Mouse (Mus musculus) neural tube, embryonic 12.5 days (tissue): Measurements from ENCODE around the gene Ralgapa1. TPM values are rescaled to one million over a fixed set of nuclear protein-coding genes. Genes with fewer than 3 reads are reported as not detected.

Source experiments
- ATAC-seq: fragments of 200-750 bp; cut with Nextera tagmentation; 2 replicates; pipeline ENCODE4 v1.8.0; 2017; ENCODE audit warnings: low read depth, mild to moderate bottlenecking, moderate TSS enrichment, moderate library complexity; ENCODE audit not compliant: low FRiP score
- H3K27ac ChIP-seq: fragments of 300-500 bp; sonication (generic); 2 replicates; pipeline ENCODE4 v1.5.1; 2016
- H3K27me3 ChIP-seq: fragments of 300-500 bp; sonication (generic); replicated peaks from 2 replicates; pipeline ENCODE4 v1.6.1; 2016; ENCODE audit warnings: mild to moderate bottlenecking
- H3K36me3 ChIP-seq: fragments of 300-500 bp; sonication (generic); 2 replicates; pipeline ENCODE4 v1.6.1; 2016; ENCODE audit warnings: mild to moderate bottlenecking
- H3K4me1 ChIP-seq: fragments of 300-500 bp; sonication (generic); 2 replicates; pipeline ENCODE4 v1.6.1; 2016
- H3K4me2 ChIP-seq: fragments of 300-500 bp; sonication (generic); replicated peaks from 2 replicates; pipeline ENCODE4 v1.6.1; 2016; ENCODE audit warnings: mild to moderate bottlenecking
- H3K4me3 ChIP-seq: fragments of 300-500 bp; sonication (generic); 2 replicates; pipeline ENCODE4 v1.5.1; 2016
- H3K9ac ChIP-seq: fragments of 300-500 bp; sonication (generic); 2 replicates; pipeline ENCODE4 v1.6.1; 2016; ENCODE audit warnings: mild to moderate bottlenecking
- H3K9me3 ChIP-seq: fragments of 300-500 bp; sonication (generic); 2 replicates; pipeline ENCODE4 v1.6.1; 2016; ENCODE audit warnings: mild to moderate bottlenecking
- WGBS: fragments of 180-500 bp; shearing (Covaris S2); methylation state at CpG from one replicate; pipeline ENCODE4 v1.1.7; 2016; 5-methylcytosine and 5-hydroxymethylcytosine counted together
- polyA plus RNA-seq: library from polyadenylated mRNA; unstranded; fragments of >200 nt; fragmentation: Nextera tagmentation; extraction: Ambion mirVana; gene quantifications from 2 replicates; pipeline ENCODE4 v1.2.1, GENCODE M21; 2016

The Ralgapa1 gene
- polyA plus RNA-seq, result 23.0 and 25.2 TPM in 2 replicates

DNA sequence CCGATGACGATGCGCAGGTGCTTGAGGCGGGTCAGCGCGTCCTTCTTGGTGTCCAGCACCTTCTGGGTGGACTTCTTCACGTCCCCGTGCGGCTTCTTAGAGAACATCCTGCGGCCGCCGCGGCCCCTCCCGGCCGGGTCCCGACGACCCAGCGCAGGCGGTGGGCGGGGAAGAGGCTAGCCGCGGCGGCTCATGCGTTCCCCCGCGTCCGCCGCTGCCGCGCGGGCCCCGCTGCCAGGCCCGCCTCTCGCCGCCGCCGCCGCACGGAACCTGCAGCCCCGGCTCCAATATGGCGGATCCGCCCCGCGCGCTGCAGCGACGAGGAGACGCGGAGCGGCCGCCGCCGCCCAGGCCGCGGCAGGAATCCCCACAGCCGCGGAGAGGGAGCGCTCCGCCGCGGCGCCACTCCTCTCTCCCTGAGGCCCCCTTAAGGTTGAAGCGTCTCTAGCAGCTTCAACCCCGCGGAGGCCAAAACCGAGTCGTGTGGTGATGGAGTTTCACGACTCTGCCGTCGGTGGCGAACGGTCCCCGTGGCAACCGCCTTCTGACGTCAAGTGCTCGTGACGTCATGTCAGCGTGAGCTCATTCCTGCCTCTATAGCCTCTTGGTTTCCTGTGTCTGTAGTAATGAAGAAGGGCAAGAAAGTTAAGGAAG is at the start of gene Ralgapa1:
Gene Ralgapa1 (minus strand): TSS at position 507 of the 654 bp plus-strand sequence.
- WGBS, result under 1% methylated on average over 75 of the region's 78 CpGs
- ATAC-seq, result peak; percentile 94
- H3K4me3 ChIP-seq, result peak within 1 kb of the TSS; percentile 90

DNA sequence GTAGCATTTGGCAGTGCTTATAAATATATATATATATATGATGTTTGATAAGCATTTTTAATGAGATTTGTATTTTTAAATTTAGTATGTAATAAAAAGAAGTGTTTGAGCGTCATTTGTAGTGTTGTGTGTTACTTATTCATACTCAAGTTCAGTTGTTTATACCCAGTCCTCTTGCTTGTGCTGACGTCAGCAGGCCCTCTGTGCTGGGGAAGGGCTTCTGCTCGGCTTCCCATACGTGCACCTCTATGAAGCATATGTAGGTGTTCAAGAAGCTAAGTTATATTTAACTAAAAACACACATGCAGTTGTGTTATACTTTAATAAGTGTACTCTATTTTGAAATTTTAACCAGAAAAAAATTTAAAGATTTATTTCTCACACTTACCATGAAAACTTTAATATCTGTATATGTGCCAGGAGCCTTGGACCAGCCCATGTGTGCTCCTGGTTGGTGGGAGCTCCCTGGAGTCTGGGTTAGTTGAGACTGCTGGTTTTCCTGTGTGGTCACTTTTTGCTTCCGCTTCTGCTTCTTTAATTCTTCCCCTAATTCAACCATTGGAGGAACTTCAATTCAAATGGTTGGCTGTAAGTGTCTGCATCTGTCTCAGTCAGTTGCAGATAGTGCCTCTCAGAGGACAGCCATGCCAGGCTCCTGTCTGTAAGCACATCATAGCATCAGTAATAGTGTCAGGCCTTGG is 48.8 kb upstream of the Ralgapa1 start:
- Histone ChIP-seq H3K4me1 (no peaks in the 10 kb centered on the region), H3K4me2 (no peak overlapping the region), H3K9me3 (0 out of 2 replicates have a peak, but pooled peaks cover 5% of the 10 kb centered on the region), H3K4me3 (no peak overlapping the region), H3K36me3 (peaks cover 54% of the 10 kb centered on the region), H3K9ac (no peak overlapping the region), H3K27ac (no peak overlapping the region), H3K27me3 (no peaks in the 10 kb centered on the region)
- ATAC-seq, result no peak
- 96% methylated on average over 5 of the region's 5 CpGs for WGBS

More for the DNA sequence above, at the start of gene Ralgapa1:
- Histone ChIP-seq H3K4me2 (peak within 1 kb of the TSS; percentile 76), H3K36me3 (no peaks in the 10 kb centered on the region), H3K27ac (peak within 1 kb of the TSS; percentile 92), H3K9ac (peak within 1 kb of the TSS; percentile 93), H3K4me1 (0 out of 2 replicates have a peak, but pooled peaks cover 2% of the 10 kb centered on the region), H3K9me3 (no peaks in the 10 kb centered on the region), H3K27me3 (no peaks in the 10 kb centered on the region)

DNA sequence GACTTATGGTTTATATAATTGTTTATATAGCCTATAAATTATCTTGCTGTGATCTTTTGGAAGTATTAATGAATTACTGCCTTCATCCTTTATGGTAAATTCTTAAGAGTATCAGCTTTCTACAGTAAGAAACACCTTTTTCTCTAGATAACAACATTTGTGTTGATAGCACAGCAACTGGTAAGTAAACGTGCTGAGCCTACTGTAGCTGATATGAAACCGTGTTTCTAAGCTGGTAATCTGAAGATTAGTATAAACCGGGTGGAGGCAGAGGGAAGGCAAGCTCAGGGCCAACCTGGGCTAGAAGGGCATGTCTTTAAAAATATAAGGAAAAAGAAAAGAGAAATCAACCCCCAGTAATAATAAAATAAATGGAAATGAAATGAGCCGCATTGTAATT is 46.8 kb upstream of the Ralgapa1 start:
- no peak for ATAC-seq
- Histone ChIP-seq H3K36me3 (peaks cover 58% of the 10 kb centered on the region), H3K4me2 (no peak overlapping the region), H3K9ac (no peak overlapping the region), H3K27me3 (no peaks in the 10 kb centered on the region), H3K4me3 (no peak overlapping the region), H3K9me3 (0 out of 2 replicates have a peak, but pooled peaks cover 5% of the 10 kb centered on the region), H3K4me1 (no peaks in the 10 kb centered on the region), H3K27ac (no peak overlapping the region)
- WGBS, result 93% methylated on average over 4 of the region's 4 CpGs

DNA sequence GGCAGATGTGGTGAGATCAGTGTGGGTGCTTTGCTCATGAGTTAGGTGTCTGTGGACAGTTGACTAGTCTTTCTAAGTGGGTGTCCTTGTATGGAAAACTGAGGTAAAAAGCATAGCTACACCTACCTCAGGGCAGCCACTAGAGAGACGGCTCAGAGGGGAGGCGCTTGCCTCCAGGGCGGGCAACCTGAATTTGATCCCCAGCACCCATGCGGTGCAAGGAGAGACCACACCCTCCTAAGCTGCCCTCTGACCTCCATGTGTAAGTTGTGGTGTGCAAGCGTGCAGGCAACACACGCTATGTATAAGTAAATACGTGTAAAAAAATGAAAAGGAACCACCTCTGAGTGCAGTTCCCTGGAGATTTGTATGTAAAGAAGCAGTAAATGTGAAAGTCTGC is 39.7 kb upstream of the Ralgapa1 start:
- H3K9ac ChIP-seq, result no peak overlapping the region
- no peak for ATAC-seq
- peaks cover 15% of the 10 kb centered on the region for H3K9me3 ChIP-seq
- no peaks in the 10 kb centered on the region for H3K27me3 ChIP-seq
- H3K4me1 ChIP-seq, result no peaks in the 10 kb centered on the region
- peaks cover 48% of the 10 kb centered on the region for H3K36me3 ChIP-seq
- H3K27ac ChIP-seq, result no peak overlapping the region
- WGBS, result 90% methylated on average over 7 of the region's 7 CpGs
- H3K4me2 ChIP-seq, result no peak overlapping the region
- H3K4me3 ChIP-seq, result no peak overlapping the region

- H3K4me1 ChIP-seq, result no peaks in the 10 kb centered on the region
- H3K9ac ChIP-seq, result no peak overlapping the region
- H3K4me3 ChIP-seq, result no peak overlapping the region
- no peak for ATAC-seq
- peaks cover 51% of the 10 kb centered on the region for H3K36me3 ChIP-seq
- no peak overlapping the region for H3K4me2 ChIP-seq
- 96% methylated on average over 17 of the region's 17 CpGs for WGBS
- H3K27me3 ChIP-seq, result no peaks in the 10 kb centered on the region
- H3K27ac ChIP-seq, result no peak overlapping the region
- H3K9me3 ChIP-seq, result peaks cover 15% of the 10 kb centered on the region
Observed at GRCm38 (mm10) chr12:55859409-55860349, 38.7 kb upstream of the Ralgapa1 start.

DNA sequence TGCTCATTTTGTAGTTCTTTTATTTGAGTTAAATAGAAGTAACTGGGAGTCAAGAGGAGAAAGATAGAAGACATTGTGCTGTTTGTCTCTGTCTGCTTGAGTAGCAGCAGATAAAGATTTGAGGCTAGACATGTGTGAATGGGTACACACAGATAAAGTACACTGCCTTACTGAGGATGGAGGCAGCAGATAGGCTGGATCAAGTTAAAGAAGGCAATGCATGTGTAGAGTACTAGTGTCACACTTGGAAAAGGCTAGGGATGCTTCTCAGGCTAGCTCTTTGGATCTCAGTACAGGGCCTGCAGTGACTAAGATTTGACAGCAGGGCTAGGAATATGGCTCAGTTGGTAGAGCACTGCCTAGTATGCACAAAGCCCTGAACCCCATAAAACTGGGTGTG is 29.7 kb upstream of the Ralgapa1 start:
- H3K9ac ChIP-seq, result no peak overlapping the region
- peaks cover 31% of the 10 kb centered on the region for H3K36me3 ChIP-seq
- no peaks in the 10 kb centered on the region for H3K4me1 ChIP-seq
- no peaks in the 10 kb centered on the region for H3K9me3 ChIP-seq
- no peak overlapping the region for H3K4me3 ChIP-seq
- H3K27me3 ChIP-seq, result no peaks in the 10 kb centered on the region
- ATAC-seq, result no peak
- no peak overlapping the region for H3K4me2 ChIP-seq
- H3K27ac ChIP-seq, result no peak overlapping the region

GRCm38 (mm10) chr12:55847851-55848250 is 26.9 kb upstream of the Ralgapa1 start:
- Histone ChIP-seq H3K9me3 (no peaks in the 10 kb centered on the region), H3K4me3 (no peak overlapping the region), H3K9ac (no peak overlapping the region), H3K36me3 (peaks cover 31% of the 10 kb centered on the region), H3K27ac (no peak overlapping the region), H3K27me3 (no peaks in the 10 kb centered on the region), H3K4me1 (no peaks in the 10 kb centered on the region), H3K4me2 (no peak overlapping the region)
- no peak for ATAC-seq
- 93% methylated on average over 4 of the region's 4 CpGs for WGBS

- H3K9me3 ChIP-seq, result no peaks in the 10 kb centered on the region
- H3K4me2 ChIP-seq, result no peak overlapping the region
- no peak overlapping the region for H3K9ac ChIP-seq
- H3K36me3 ChIP-seq, result peaks cover 37% of the 10 kb centered on the region
- H3K27me3 ChIP-seq, result no peaks in the 10 kb centered on the region
- WGBS, result 69% methylated on average over 1 of the region's 1 CpGs
- H3K4me3 ChIP-seq, result no peak overlapping the region
- ATAC-seq, result no peak
- no peaks in the 10 kb centered on the region for H3K4me1 ChIP-seq
- no peak overlapping the region for H3K27ac ChIP-seq
Observed at GRCm38 (mm10) chr12:55846741-55847140, 25.8 kb upstream of the Ralgapa1 start.

DNA sequence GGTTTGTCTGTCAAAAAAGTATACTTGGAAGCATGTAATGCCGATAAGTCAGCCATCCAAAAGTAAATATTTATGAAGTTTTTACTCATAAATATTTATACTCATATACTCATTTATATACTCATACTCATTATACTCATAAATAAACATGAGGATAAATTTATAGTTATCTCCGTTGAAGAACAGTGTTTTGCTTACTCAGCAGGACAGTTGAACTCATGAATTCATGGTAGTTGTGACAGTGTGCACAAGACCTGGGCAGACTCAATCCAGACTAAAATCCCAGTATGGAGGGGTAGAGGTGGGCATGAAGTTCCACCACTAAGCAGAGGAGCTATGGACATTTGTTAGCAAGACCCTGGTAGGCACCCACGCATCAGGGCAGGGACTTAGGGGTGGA is 16.5 kb upstream of the Ralgapa1 start:
- Histone ChIP-seq H3K4me1 (peaks cover 8% of the 10 kb centered on the region), H3K4me3 (no peak overlapping the region), H3K4me2 (peak overlapping the region; percentile 74), H3K36me3 (peaks cover 10% of the 10 kb centered on the region), H3K27ac (no peak overlapping the region), H3K9me3 (no peaks in the 10 kb centered on the region), H3K27me3 (no peaks in the 10 kb centered on the region), H3K9ac (no peak overlapping the region)
- ATAC-seq, result no peak
- WGBS, result 70% methylated on average over 3 of the region's 3 CpGs

DNA sequence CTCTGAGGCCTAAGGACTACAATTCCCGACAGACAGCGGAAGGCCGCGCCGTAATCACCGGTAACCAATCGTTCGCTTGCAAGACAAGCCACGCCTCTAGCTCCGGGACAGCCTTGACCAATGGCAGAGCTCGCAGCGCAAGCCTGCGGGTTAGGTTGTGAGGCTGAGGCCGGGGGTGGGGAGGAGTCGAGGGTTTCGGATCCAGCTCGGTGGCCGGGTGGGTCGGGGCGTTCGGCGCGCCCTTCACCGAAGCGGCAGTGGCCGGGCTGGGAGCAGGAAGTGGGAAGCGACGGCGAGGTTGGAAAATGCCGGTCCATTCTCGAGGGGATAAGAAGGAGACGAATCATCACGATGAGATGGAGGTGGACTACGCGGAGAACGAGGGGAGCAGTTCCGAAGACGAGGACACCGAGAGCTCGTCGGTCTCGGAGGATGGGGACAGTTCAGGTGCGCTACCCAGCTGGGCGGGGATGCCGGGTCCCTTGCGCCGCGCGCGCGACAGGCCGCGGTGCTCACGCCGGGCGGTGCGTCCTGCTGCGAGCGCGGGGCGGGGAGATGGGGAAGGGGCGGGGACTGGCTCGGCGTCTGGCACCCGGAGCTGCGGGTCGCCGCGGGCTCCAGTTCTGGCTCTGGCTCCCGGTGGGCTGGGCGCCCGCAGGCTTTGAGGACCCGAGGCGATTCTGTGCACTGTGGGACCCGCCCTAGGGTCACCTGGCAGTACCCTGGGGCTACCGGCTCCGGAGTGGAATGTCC is 15.4 kb upstream of the Ralgapa1 start, which contains the start of gene Brms1l:
Gene Brms1l (plus strand): TSS at position 126 of the 753 bp plus-strand sequence.
- peak within 1 kb of the TSS; percentile 80 for H3K27ac ChIP-seq
- WGBS, result under 1% methylated on average over 77 of the region's 77 CpGs
- peak within 1 kb of the TSS; percentile 75 for H3K4me3 ChIP-seq
- no peaks in the 10 kb centered on the region for H3K27me3 ChIP-seq
- H3K9ac ChIP-seq, result peak within 1 kb of the TSS; percentile 68
- no peaks in the 10 kb centered on the region for H3K36me3 ChIP-seq
- peak within 1 kb of the TSS; percentile 74 for H3K4me2 ChIP-seq
- no peaks in the 10 kb centered on the region for H3K9me3 ChIP-seq
- peaks cover 8% of the 10 kb centered on the region for H3K4me1 ChIP-seq
- ATAC-seq, result peak; percentile 100

GRCm38 (mm10) chr12:55835857-55836198 is 14.9 kb upstream of the Ralgapa1 start:
- ATAC-seq, result no peak
- H3K9me3 ChIP-seq, result no peaks in the 10 kb centered on the region
- no peaks in the 10 kb centered on the region for H3K36me3 ChIP-seq
- under 1% methylated on average over 6 of the region's 6 CpGs for WGBS
- H3K27ac ChIP-seq, result no peak overlapping the region
- H3K4me2 ChIP-seq, result peak overlapping the region; percentile 74
- H3K4me1 ChIP-seq, result peaks cover 8% of the 10 kb centered on the region
- H3K9ac ChIP-seq, result peak overlapping the region; percentile 68; the same call in 1 of the 2 replicates
- peak overlapping the region; percentile 75 for H3K4me3 ChIP-seq
- H3K27me3 ChIP-seq, result no peaks in the 10 kb centered on the region
